Mouse (Mus musculus): ENCODE data around the gene Snrnp200. TPM values are rescaled to one million over a fixed set of nuclear protein-coding genes. Genes with fewer than 3 reads are reported as not detected.

Snrnp200 gene
- polyA plus RNA-seq, 2 experiments: 27.5 to 28.1 TPM

DNA sequence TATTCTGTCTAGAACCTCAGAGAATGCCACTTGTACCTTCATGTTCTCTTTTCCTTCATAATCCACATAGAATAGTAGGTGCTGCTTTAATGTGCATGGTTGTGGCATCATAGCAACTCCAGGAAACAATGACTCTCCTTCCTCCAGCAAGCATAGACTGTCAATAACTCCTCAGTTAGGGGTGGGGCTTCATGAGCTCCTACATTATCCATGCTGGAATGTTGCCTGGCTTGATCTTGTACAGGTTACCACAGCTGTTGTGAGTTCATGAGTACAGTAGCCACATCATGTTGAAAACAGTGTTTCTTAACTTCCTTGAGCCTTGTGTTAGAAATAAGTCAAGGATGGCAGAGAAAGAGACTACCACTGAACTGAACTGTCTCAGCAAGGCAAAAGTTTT, 70.0 kb downstream of the Snrnp200 start:
- Histone ChIP-seq H3K9ac (replicated peaks) (no peak overlapping the region), H3K9me3 (ENCODE audit: control insufficient read depth, low read length) (no peaks in the 10 kb centered on the region), H3K4me3 (ENCODE audit: insufficient read depth in 1 of 2, low read depth in 2 of 2, low read length in 2 of 2) (no peak overlapping the region), H3K36me3 (replicated peaks; ENCODE audit: control insufficient read depth, insufficient read depth, low read depth) (no peaks in the 10 kb centered on the region; the same call in 1 of the 2 replicates), H3K27ac (no peak overlapping the region), H3K27me3 (ENCODE audit: control insufficient read depth, insufficient read depth, low read length) (no peaks in the 10 kb centered on the region), H3K4me1 (replicated peaks; ENCODE audit: control insufficient read depth in 2 of 2, insufficient read depth in 2 of 2, low read length in 1 of 2) (peaks cover 4% of the 10 kb centered on the region in 2 experiments; a peak in 3 of 4 replicates), H3K4me2 (ENCODE audit: low read depth) (no peak overlapping the region)
- TF ChIP-seq EP300 (IDR thresholded peaks at IDR 0.05; ENCODE audit: low read depth) (no peak), CTCF (IDR thresholded peaks at IDR 0.05; ENCODE audit: low read depth) (no peak)
- ATAC-seq (ENCODE audit: insufficient read depth) (no peak), DNase-seq (ENCODE audit: low read depth in 3 of 3, low spot score in 3 of 3) (no peak)

Other genes starting within 250 kb of the Snrnp200 start
- gene Ap4e1, start 199.7 kb upstream of the Snrnp200 start, polyA plus RNA-seq (2012; rRNA removed): 1.6 and 2.4 TPM in 2 replicates
- gene Ap4e1, start 199.7 kb upstream of the Snrnp200 start, polyA plus RNA-seq (2014; fragmentation: Nextera tagmentation; extraction: Ambion mirVana): 4.1 and 4.2 TPM in 2 replicates
- 15.3 and 25.1 TPM in 2 replicates for gene Blvra, start 137.7 kb upstream of the Snrnp200 start, polyA plus RNA-seq (2012; rRNA removed)
- 63.7 and 65.1 TPM in 2 replicates for gene Blvra, start 137.7 kb upstream of the Snrnp200 start, polyA plus RNA-seq (2014; fragmentation: Nextera tagmentation; extraction: Ambion mirVana)
- gene Ncaph, start 74.4 kb upstream of the Snrnp200 start, polyA plus RNA-seq (2012; rRNA removed): 19.7 and 33.9 TPM in 2 replicates
- 58.4 and 65.2 TPM in 2 replicates for gene Ncaph, start 74.4 kb upstream of the Snrnp200 start, polyA plus RNA-seq (2014; fragmentation: Nextera tagmentation; extraction: Ambion mirVana)
- 7.3 and 8.0 TPM in 2 replicates for gene Itpripl1, start 64.9 kb upstream of the Snrnp200 start, polyA plus RNA-seq (2012; rRNA removed)
- 17.7 and 19.9 TPM in 2 replicates for gene Itpripl1, start 64.9 kb upstream of the Snrnp200 start, polyA plus RNA-seq (2014; fragmentation: Nextera tagmentation; extraction: Ambion mirVana)
- gene 1810024B03Rik, start 106 bp upstream of the Snrnp200 start, polyA plus RNA-seq (2012; rRNA removed): 0.23 and 0.57 TPM in 2 replicates
- gene 1810024B03Rik, start 106 bp upstream of the Snrnp200 start, polyA plus RNA-seq (2014; fragmentation: Nextera tagmentation; extraction: Ambion mirVana): 0.81 and 0.96 TPM in 2 replicates
- 23.2 and 29.1 TPM in 2 replicates for gene Ciao1, start 39.4 kb downstream of the Snrnp200 start, polyA plus RNA-seq (2012; rRNA removed)
- 38.3 and 42.3 TPM in 2 replicates for gene Ciao1, start 39.4 kb downstream of the Snrnp200 start, polyA plus RNA-seq (2014; fragmentation: Nextera tagmentation; extraction: Ambion mirVana)
- gene Tmem127, start 39.5 kb downstream of the Snrnp200 start, polyA plus RNA-seq (2012; rRNA removed): 8.4 and 11.7 TPM in 2 replicates
- 7.4 and 9.2 TPM in 2 replicates for gene Tmem127, start 39.5 kb downstream of the Snrnp200 start, polyA plus RNA-seq (2014; fragmentation: Nextera tagmentation; extraction: Ambion mirVana)
- gene Stard7, start 61.8 kb downstream of the Snrnp200 start, polyA plus RNA-seq (2012; rRNA removed): 23.3 and 29.8 TPM in 2 replicates
- gene Stard7, start 61.8 kb downstream of the Snrnp200 start, polyA plus RNA-seq (2014; fragmentation: Nextera tagmentation; extraction: Ambion mirVana): 42.0 and 51.9 TPM in 2 replicates
- 1.1 and 1.8 TPM in 2 replicates for gene Dusp2, start 127.8 kb downstream of the Snrnp200 start, polyA plus RNA-seq (2012; rRNA removed)
- gene Dusp2, start 127.8 kb downstream of the Snrnp200 start, polyA plus RNA-seq (2014; fragmentation: Nextera tagmentation; extraction: Ambion mirVana): 1.5 and 1.7 TPM in 2 replicates
- gene Astl, start 130.3 kb downstream of the Snrnp200 start, polyA plus RNA-seq (2012; rRNA removed): not detected in 2 replicates
- not detected in 2 replicates for gene Astl, start 130.3 kb downstream of the Snrnp200 start, polyA plus RNA-seq (2014; fragmentation: Nextera tagmentation; extraction: Ambion mirVana)
- 12.4 and 13.2 TPM in 2 replicates for gene Adra2b, start 154.8 kb downstream of the Snrnp200 start, polyA plus RNA-seq (2012; rRNA removed)
- 20.0 and 24.4 TPM in 2 replicates for gene Adra2b, start 154.8 kb downstream of the Snrnp200 start, polyA plus RNA-seq (2014; fragmentation: Nextera tagmentation; extraction: Ambion mirVana)
- gene Gpat2, start 216.8 kb downstream of the Snrnp200 start, polyA plus RNA-seq (2012; rRNA removed): 0.26 and 0.45 TPM in 2 replicates
- 0.32 and 0.33 TPM in 2 replicates for gene Gpat2, start 216.8 kb downstream of the Snrnp200 start, polyA plus RNA-seq (2014; fragmentation: Nextera tagmentation; extraction: Ambion mirVana)
- 6.8 and 7.9 TPM in 2 replicates for gene Fahd2a, start 236.2 kb downstream of the Snrnp200 start, polyA plus RNA-seq (2012; rRNA removed)
- gene Fahd2a, start 236.2 kb downstream of the Snrnp200 start, polyA plus RNA-seq (2014; fragmentation: Nextera tagmentation; extraction: Ambion mirVana): 15.1 and 20.0 TPM in 2 replicates

Data from liver, embryonic 14.5 days (tissue).